Mouse (Mus musculus) embryonic facial prominence, embryonic 10.5 days (tissue): ENCODE results near the gene Mink1. TPM values are rescaled to one million over a fixed set of nuclear protein-coding genes. Genes with fewer than 3 reads are reported as not detected.

Experiments used
- DNase-seq: peaks from one replicate; pipeline ENCODE4 v3.0.0-alpha.2; 2017; ENCODE audit warnings: low spot score
- H3K27ac ChIP-seq: fragments of 300-500 bp; sonication (generic); replicated peaks from 2 replicates; pipeline ENCODE4 v1.5.1; 2016; ENCODE audit warnings: mild to moderate bottlenecking
- H3K27me3 ChIP-seq: fragments of 300-500 bp; sonication (generic); replicated peaks from 2 replicates; pipeline ENCODE4 v1.6.1; 2016; ENCODE audit warnings: low read depth, mild to moderate bottlenecking; ENCODE audit not compliant: poor library complexity, severe bottlenecking
- H3K36me3 ChIP-seq: fragments of 300-500 bp; sonication (generic); replicated peaks from 2 replicates; pipeline ENCODE4 v1.6.1; 2016; ENCODE audit warnings: mild to moderate bottlenecking, moderate library complexity
- H3K4me1 ChIP-seq: fragments of 300-500 bp; sonication (generic); 2 replicates; pipeline ENCODE4 v1.6.1; 2016
- H3K4me3 ChIP-seq: fragments of 300-500 bp; sonication (generic); 2 replicates; pipeline ENCODE4 v1.5.1; 2016; ENCODE audit warnings: mild to moderate bottlenecking, moderate library complexity
- H3K9me3 ChIP-seq: fragments of 300-500 bp; sonication (generic); 2 replicates; pipeline ENCODE4 v1.6.1; 2016; ENCODE audit warnings: mild to moderate bottlenecking
- WGBS: fragments of 180-500 bp; shearing (Covaris S2); methylation state at CpG from one replicate; pipeline ENCODE4 v1.1.7; 2016; 5-methylcytosine and 5-hydroxymethylcytosine counted together
- polyA plus RNA-seq: library from polyadenylated mRNA; unstranded; fragments of >200 nt; fragmentation: Nextera tagmentation; extraction: Ambion mirVana; gene quantifications from 2 replicates; pipeline ENCODE4 v1.2.1, GENCODE M21; 2016

Mink1 gene
- polyA plus RNA-seq, 1 experiment from 2014 or later, result 15.2 TPM

GRCm38 (mm10) chr11:70646259-70646555 lies 83.5 kb downstream of the Mink1 start:
- DNase-seq, result no peak
- Histone ChIP-seq H3K36me3 (peaks cover 65% of the 10 kb centered on the region), H3K27me3 (no peaks in the 10 kb centered on the region), H3K4me1 (peaks cover 51% of the 10 kb centered on the region), H3K27ac (peak overlapping the region; percentile 93), H3K9me3 (no peaks in the 10 kb centered on the region), H3K4me3 (peak overlapping the region; percentile 84)
- WGBS, result 29% methylated on average over 3 of the region's 3 CpGs

GRCm38 (mm10) chr11:70646691-70647650 lies 84.3 kb downstream of the Mink1 start, which contains the start of the genes Rnf167 and Slc25a11:
TSS of gene Rnf167 (plus strand) at chr11:70647235.
TSS of gene Slc25a11 (minus strand) at chr11:70647479.
- H3K27me3 ChIP-seq, result no peaks in the 10 kb centered on the region
- peak within 1 kb of the TSS; percentile 93 for H3K27ac ChIP-seq
- H3K4me3 ChIP-seq, result peak within 1 kb of the TSS; percentile 84
- under 1% methylated on average over 63 of the region's 63 CpGs for WGBS
- peaks cover 57% of the 10 kb centered on the region for H3K4me1 ChIP-seq
- no peaks in the 10 kb centered on the region for H3K9me3 ChIP-seq
- peak; percentile 98 for DNase-seq
- peaks cover 72% of the 10 kb centered on the region for H3K36me3 ChIP-seq

- 4% methylated on average over 28 of the region's 28 CpGs for WGBS
- Histone ChIP-seq H3K27ac (peak overlapping the region; percentile 93), H3K36me3 (peaks cover 76% of the 10 kb centered on the region), H3K4me3 (peak overlapping the region; percentile 84), H3K4me1 (peaks cover 66% of the 10 kb centered on the region), H3K27me3 (no peaks in the 10 kb centered on the region), H3K9me3 (no peaks in the 10 kb centered on the region)
- peak; percentile 48 for DNase-seq
These were observed 85.2 kb downstream of the Mink1 start for GRCm38 (mm10) chr11:70647716-70648420.

GRCm38 (mm10) chr11:70648512-70648911 lies 85.8 kb downstream of the Mink1 start:
- Histone ChIP-seq H3K27me3 (no peaks in the 10 kb centered on the region), H3K4me3 (peak overlapping the region; percentile 84), H3K27ac (peak overlapping the region; percentile 93; the same call in 1 of the 2 replicates), H3K36me3 (peaks cover 74% of the 10 kb centered on the region), H3K9me3 (no peaks in the 10 kb centered on the region), H3K4me1 (peaks cover 69% of the 10 kb centered on the region)
- WGBS, result 85% methylated on average over 4 of the region's 4 CpGs
- DNase-seq, result no peak

GRCm38 (mm10) chr11:70649185-70649734 lies 86.6 kb downstream of the Mink1 start:
- peaks cover 69% of the 10 kb centered on the region for H3K4me1 ChIP-seq
- H3K36me3 ChIP-seq, result peaks cover 68% of the 10 kb centered on the region
- no peak for DNase-seq
- H3K9me3 ChIP-seq, result no peaks in the 10 kb centered on the region
- WGBS, result 83% methylated on average over 8 of the region's 8 CpGs
- no peaks in the 10 kb centered on the region for H3K27me3 ChIP-seq
- H3K4me3 ChIP-seq, result peak overlapping the region; percentile 84
- no peak overlapping the region for H3K27ac ChIP-seq

GRCm38 (mm10) chr11:70650322-70651175 lies 87.9 kb downstream of the Mink1 start:
- H3K27ac ChIP-seq, result no peak overlapping the region
- 87% methylated on average over 12 of the region's 12 CpGs for WGBS
- peak overlapping the region; percentile 100 for H3K4me3 ChIP-seq
- peaks cover 55% of the 10 kb centered on the region for H3K36me3 ChIP-seq
- H3K4me1 ChIP-seq, result peaks cover 71% of the 10 kb centered on the region
- DNase-seq, result no peak
- H3K9me3 ChIP-seq, result no peaks in the 10 kb centered on the region
- H3K27me3 ChIP-seq, result no peaks in the 10 kb centered on the region

- peak overlapping the region; percentile 100 for H3K4me3 ChIP-seq
- no peak for DNase-seq
- H3K27ac ChIP-seq, result no peak overlapping the region
- H3K27me3 ChIP-seq, result no peaks in the 10 kb centered on the region
- WGBS, result 83% methylated on average over 2 of the region's 2 CpGs
- H3K36me3 ChIP-seq, result peaks cover 51% of the 10 kb centered on the region
- peaks cover 71% of the 10 kb centered on the region for H3K4me1 ChIP-seq
- no peaks in the 10 kb centered on the region for H3K9me3 ChIP-seq
These were observed 88.7 kb downstream of the Mink1 start for GRCm38 (mm10) chr11:70651391-70651790.

GRCm38 (mm10) chr11:70652029-70652883 lies 89.6 kb downstream of the Mink1 start:
- H3K27ac ChIP-seq, result peak overlapping the region; percentile 99
- peaks cover 51% of the 10 kb centered on the region for H3K36me3 ChIP-seq
- no peaks in the 10 kb centered on the region for H3K9me3 ChIP-seq
- no peaks in the 10 kb centered on the region for H3K27me3 ChIP-seq
- WGBS, result 53% methylated on average over 12 of the region's 12 CpGs
- H3K4me1 ChIP-seq, result peaks cover 76% of the 10 kb centered on the region
- peak overlapping the region; percentile 100 for H3K4me3 ChIP-seq
- peak; percentile 75 for DNase-seq

GRCm38 (mm10) chr11:70652884-70653344 lies 90.2 kb downstream of the Mink1 start:
- H3K4me1 ChIP-seq, result peaks cover 79% of the 10 kb centered on the region

GRCm38 (mm10) chr11:70653345-70654197 lies 90.9 kb downstream of the Mink1 start:
- Histone ChIP-seq H3K27me3 (no peaks in the 10 kb centered on the region), H3K36me3 (peaks cover 47% of the 10 kb centered on the region), H3K4me1 (peaks cover 79% of the 10 kb centered on the region), H3K9me3 (no peaks in the 10 kb centered on the region), H3K27ac (peak overlapping the region; percentile 99), H3K4me3 (peak overlapping the region; percentile 100)
- under 1% methylated on average over 63 of the region's 63 CpGs for WGBS
- peak; percentile 90 for DNase-seq

More at GRCm38 (mm10) chr11:70652884-70653344, 90.2 kb downstream of the Mink1 start:
- H3K27ac ChIP-seq, result peak overlapping the region; percentile 99
- no peaks in the 10 kb centered on the region for H3K9me3 ChIP-seq
- 58% methylated on average over 6 of the region's 6 CpGs for WGBS
- H3K4me3 ChIP-seq, result peak overlapping the region; percentile 100
- no peaks in the 10 kb centered on the region for H3K27me3 ChIP-seq
- peaks cover 51% of the 10 kb centered on the region for H3K36me3 ChIP-seq
- no peak for DNase-seq
